In genomic region chr8:11367670-11368069, GRCm38 (mm10) we compare ENCODE assay signal across 20 mouse cellular contexts.
"Had no signal": no experiment of that assay in that cellular context is flagged by ENCODE, and none has a peak within 500 bp of the region (broad histone marks: within the 10 kb centered on the region; RNA-seq: fewer than 3 reads in every experiment).

No protein-coding gene starts in this region.

- H3K27ac ChIP-seq: layer of hippocampus, adult 2 months; limb, embryonic 10.5 days; limb, embryonic 13.5 days; liver, embryonic 12.5 days; liver, embryonic 15.5 days; macrophage; midbrain, embryonic 12.5 days; midbrain, embryonic 15.5 days; neural tube, embryonic 12.5 days; neural tube, embryonic 15.5 days had no signal

- H3K4me1 ChIP-seq: liver, embryonic 12.5 days; liver, embryonic 15.5 days had no signal

- ATAC-seq: liver, embryonic 12.5 days; midbrain, embryonic 15.5 days had no signal

- H3K9ac ChIP-seq: limb, embryonic 13.5 days; liver, embryonic 12.5 days; liver, embryonic 15.5 days; lung, embryonic 15.5 days; midbrain, embryonic 12.5 days; midbrain, embryonic 15.5 days; neural tube, embryonic 12.5 days; neural tube, embryonic 15.5 days had no signal

- H3K4me2 ChIP-seq: limb, embryonic 13.5 days; liver, embryonic 12.5 days; liver, embryonic 15.5 days; lung, embryonic 15.5 days; midbrain, embryonic 12.5 days; midbrain, embryonic 15.5 days; neural tube, embryonic 12.5 days; neural tube, embryonic 15.5 days had no signal

- DNase-seq: kidney, adult 9 months; kidney, postnatal 14 days; layer of hippocampus, adult 9-11 months; liver; lung, adult 18-20 months; lung, postnatal 14 days; right cerebral cortex, postnatal 25 days; thymus, adult 18-20 months; thymus, postnatal 36 days had no signal

- H3K36me3 ChIP-seq: limb, embryonic 13.5 days; liver, embryonic 12.5 days; liver, embryonic 15.5 days; lung, embryonic 15.5 days; midbrain, embryonic 12.5 days; midbrain, embryonic 15.5 days; neural tube, embryonic 12.5 days; neural tube, embryonic 15.5 days had no signal

- H3K4me3 ChIP-seq: layer of hippocampus, adult 2 months; limb, embryonic 10.5 days; limb, embryonic 13.5 days; liver, embryonic 12.5 days; liver, embryonic 15.5 days; lung, embryonic 15.5 days; midbrain, embryonic 12.5 days; midbrain, embryonic 15.5 days; neural tube, embryonic 12.5 days; neural tube, embryonic 15.5 days had no signal

- H3K27me3 ChIP-seq: limb, embryonic 13.5 days; liver, embryonic 15.5 days; lung, embryonic 15.5 days; midbrain, embryonic 15.5 days; neural tube, embryonic 12.5 days; neural tube, embryonic 15.5 days had no signal

- H3K9me3 ChIP-seq: limb, embryonic 10.5 days; limb, embryonic 13.5 days; liver, embryonic 12.5 days; liver, embryonic 15.5 days; lung, embryonic 15.5 days; midbrain, embryonic 12.5 days; midbrain, embryonic 15.5 days; neural tube, embryonic 12.5 days; neural tube, embryonic 15.5 days had no signal
